Mouse (Mus musculus): ENCODE data around the gene Pik3cd.
A peak's percentile ranks its signal among the peaks of the same experiment; 100 is the strongest.
"Not testable (repeated sequence)": the region's sequence is repeated elsewhere in the genome, so short reads cannot be mapped to it uniquely, and the experiment has no call there.

The Pik3cd gene

DNA sequence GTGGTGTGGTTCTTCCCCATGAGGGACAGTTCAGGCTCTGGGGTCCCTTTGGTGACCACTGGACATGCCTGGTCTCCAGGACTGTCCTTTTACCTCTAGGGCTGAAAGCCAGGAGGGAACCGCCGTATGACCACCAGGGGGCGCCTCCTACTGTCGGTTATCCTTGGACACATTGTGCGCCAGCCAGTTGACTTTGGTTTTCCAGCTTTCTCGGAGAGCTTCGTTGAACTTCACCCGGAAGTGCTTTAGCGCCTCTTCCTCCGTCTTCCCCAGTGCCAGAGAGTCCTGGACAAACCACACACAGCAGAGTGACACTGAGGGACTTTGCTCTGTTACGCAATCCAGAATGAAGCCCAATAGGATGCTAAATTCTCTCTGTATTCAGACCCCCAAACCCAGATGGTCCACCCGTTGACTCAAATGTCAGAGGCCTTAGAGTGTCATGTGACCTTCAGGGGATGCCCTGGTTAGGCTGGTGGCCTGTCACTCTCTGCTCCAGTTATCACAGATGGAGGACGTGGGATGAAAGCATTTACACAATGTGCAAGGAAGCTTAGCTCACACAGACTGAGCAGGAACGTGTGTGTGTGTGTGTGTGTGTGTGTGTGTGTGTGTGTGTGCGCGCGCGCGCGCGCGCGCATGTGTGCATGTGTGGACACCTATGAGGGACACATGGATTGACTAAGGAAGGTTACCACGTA, 51.7 kb downstream of the Pik3cd start:
- DNase-seq (ENCODE audit: low spot score in 2 of 2): peak; percentile 33 to 52

GRCm38 (mm10) chr4:149648031-149648805, 54.2 kb downstream of the Pik3cd start:
- DNase-seq (ENCODE audit: low spot score in 2 of 2): no peak

GRCm38 (mm10) chr4:149645761-149646160, 56.6 kb downstream of the Pik3cd start:
- DNase-seq (ENCODE audit: low spot score in 2 of 2): no peak

DNA sequence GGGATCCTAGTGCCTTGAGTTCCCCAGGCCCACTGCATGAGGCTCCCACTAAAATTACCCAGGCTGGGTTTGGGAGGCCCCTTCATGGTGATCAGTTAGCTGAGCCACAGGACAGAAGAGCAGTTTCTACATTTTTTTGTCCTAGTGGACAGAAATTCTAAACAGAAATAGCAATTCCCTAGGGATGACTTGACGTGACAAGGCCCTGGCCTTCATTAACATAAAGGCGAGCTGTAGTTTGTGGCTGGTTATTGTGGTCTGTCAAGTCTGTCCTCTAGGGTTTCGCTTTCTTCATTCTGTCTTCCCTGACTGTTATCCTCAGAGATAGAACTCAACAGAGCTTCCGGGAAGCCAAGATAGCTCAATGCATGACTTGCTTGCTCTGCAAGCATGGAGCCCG, 60.4 kb downstream of the Pik3cd start:
- DNase-seq (ENCODE audit: low spot score in 2 of 2): no peak

DNA sequence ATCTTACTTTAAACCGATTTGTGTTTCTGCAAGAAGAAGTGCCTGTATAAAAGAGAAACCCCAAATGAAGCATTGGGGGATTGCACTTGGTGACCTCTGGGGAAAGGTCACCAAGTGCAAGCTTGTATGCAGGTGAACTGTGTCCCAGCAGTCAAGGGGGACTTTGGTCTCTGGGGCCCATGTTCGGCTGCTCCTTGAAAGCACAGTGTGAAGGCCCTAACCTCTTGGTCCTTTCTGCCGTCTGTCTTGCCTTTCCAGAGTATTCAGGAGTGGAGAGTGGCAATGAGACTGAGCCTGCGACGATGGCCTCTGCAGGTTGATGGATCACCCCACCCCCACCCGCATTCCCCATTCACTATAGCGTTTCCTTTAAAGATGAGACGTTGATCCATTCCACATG, 61.0 kb downstream of the Pik3cd start:
- no peak for DNase-seq (ENCODE audit: low spot score in 2 of 2)

- no peak for DNase-seq (ENCODE audit: low spot score in 2 of 2)
Observed at GRCm38 (mm10) chr4:149640831-149641230, 61.5 kb downstream of the Pik3cd start.

DNA sequence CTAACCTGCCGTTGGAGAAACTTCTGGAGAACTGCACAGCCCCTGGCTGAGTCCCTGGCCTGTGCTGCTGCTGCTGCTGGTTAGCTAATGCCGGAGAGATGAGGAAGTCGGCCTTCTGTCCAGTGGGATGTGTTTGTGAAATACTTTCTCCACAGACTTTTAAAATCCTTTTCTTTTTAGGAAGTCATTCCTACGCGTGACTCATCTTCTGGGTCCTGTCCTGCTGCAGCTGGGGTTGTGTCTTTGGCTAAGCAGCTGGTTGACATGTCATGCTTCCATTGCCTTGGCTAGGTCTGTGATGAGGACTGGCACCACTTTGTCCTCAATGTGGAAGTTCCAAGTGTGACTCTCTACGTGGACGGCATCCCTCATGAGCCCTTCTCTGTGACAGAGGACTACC, 64.4 kb downstream of the Pik3cd start:
- DNase-seq (ENCODE audit: low spot score in 2 of 2): no peak

DNA sequence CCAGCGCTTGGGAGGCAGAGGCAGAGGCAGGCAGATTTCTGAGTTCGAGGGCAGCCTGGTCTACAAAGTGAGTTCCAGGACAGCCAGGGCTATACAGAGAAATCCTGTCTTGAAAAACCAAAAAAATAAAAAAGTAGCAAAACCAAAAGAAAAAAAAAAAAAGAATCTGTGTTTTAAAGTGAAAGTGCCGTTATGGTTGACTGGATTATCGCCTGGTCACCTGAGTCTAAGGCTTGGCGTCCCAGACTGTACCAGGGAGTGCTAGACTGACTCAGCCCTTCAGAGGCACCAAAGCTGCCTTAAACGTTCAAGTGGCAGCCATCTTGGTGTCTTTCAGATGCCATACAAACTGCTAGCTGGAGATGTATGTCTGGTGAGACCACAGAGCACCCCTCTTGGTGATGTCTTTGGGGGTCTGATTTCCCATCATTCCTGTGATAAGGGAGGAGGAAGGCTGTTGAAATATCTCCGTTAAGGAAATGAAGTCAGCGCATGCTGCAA, 66.4 kb downstream of the Pik3cd start:
- no peak for DNase-seq (ENCODE audit: low spot score in 2 of 2)

DNA sequence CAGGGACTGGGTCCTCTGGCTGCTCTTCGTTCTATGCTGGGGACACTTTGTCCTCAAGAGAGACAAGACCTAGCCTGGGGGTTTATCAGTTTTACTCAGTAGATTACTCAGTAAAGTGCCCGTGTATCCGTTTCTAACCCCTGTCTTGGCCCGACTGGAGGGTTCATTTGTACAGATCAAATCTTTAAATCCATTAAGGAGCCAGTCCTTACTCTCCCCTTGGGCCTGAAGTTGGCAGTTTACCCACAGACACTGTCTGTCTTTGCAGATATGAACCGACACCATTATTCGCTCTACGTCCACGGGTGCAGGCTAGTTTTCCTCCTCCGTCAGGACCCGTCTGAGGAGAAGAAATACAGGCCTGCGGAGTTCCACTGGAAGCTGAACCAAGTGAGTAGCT, 67.4 kb downstream of the Pik3cd start:
- DNase-seq (ENCODE audit: low spot score in 2 of 2): no peak

DNA sequence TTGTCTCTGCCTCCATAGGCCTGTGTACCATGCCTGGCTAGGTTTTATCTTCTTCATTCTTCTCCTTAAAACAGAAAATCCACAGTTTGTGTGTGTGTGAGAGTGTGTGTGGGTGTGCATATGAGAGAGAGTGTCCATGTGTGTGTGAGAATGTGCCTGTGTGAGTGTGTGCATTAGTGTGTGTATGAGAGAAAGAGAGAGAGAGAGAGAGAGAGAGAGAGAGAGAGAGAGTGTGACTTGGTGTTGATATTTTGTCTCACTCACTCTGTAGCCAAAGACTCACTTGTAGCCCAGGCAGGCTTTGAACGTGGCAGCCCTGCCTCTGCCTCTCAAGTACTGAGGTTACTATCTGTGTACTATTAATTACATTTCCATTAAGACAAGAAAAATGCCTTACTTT, 68.2 kb downstream of the Pik3cd start:
- DNase-seq (ENCODE audit: low spot score in 2 of 2): no peak

DNA sequence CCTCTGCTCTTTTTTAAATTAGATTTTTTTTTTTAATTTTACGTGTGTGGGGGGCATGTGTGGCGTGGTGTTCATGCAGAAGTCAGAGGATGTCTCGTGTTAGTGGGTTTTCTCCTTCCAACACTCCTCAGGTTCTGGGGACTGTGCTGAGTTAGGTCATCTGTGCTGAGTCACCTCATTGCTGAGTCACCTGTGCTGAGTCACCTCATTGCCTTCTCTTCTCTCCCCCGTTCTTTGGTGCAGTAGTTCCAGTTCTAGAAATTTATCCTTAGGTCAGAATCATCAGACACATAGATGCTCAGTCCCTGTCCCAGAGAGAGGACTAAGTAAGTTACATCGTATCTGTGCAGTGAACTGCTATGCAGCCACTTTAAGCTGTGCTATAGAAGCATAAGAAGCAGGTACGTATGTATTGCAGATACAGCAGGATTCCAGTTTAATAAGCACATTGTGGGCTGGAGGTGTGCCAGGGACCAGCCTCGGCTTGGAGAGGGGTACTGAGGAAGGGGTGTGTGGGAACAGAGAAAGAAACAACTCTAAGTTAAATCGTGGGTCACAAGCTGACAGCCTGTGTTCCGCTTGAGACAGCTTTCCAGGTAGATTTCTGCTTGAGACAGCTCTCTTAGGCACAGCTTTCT, 69.6 kb downstream of the Pik3cd start:
- DNase-seq (ENCODE audit: low spot score in 2 of 2): no peak

GRCm38 (mm10) chr4:149628810-149629209, 73.6 kb downstream of the Pik3cd start:
- no peak for DNase-seq (ENCODE audit: low spot score in 2 of 2)

DNA sequence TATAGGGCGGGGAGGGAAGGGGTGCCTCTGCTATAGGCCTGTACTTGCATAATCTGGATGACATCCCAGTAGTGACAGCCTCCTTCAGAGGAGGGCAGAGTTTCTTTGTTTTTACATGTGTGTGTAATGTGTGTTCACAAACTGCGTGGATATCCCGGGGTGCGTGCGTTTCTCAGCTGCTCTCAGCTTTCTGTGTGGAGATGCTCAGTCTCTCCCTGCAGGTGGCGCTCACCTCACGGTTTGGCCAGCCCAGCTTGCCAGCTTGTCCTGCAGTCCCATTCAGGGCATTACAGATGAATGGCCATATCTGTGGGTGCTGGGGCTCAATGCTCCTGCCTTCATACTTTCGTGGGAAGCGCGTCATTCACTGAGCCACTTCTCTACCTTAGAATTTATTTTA, 74.0 kb downstream of the Pik3cd start:
- no peak for DNase-seq (ENCODE audit: low spot score in 2 of 2)

DNA sequence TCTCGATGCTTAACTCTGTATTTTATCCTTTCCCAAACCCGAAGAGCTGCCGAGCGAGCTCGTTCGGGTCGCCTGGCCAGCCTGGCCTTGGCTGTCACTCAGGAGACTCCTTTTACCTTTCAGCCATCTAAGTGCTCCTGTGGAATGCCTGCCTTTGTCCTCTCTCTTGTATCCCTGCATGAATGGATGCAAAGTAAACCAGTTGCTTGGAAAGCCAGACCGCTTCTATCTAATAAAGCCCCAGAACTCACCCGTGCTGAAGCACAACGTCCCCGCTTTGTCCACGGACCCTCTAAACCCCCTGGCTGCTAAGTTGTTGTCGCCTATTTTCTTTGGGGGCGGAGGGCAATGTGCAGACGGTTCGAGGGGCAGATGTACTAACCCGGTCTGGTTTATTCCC, 75.6 kb downstream of the Pik3cd start:
- DNase-seq (ENCODE audit: low spot score in 2 of 2): no peak

DNA sequence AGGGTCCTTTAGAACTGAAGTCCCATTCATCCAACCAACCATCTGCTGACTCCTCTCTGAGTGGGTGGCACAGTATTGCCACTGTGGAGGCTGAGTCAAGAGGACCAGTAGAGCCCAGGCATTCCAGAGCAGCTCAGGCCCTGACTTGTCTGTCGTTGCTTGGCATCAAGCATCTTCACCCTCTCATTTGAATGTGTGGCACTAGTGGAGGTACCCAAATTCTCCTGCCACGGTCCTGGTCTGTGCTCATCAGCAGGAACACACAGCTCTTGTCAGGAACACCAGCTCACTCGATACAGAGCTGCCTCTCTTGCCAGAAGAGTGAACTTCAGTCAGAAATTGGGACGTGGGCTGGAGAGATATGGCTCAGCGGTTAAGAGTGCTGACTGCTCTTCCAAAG, 78.7 kb downstream of the Pik3cd start:
- no peak for DNase-seq (ENCODE audit: low spot score in 2 of 2)

DNA sequence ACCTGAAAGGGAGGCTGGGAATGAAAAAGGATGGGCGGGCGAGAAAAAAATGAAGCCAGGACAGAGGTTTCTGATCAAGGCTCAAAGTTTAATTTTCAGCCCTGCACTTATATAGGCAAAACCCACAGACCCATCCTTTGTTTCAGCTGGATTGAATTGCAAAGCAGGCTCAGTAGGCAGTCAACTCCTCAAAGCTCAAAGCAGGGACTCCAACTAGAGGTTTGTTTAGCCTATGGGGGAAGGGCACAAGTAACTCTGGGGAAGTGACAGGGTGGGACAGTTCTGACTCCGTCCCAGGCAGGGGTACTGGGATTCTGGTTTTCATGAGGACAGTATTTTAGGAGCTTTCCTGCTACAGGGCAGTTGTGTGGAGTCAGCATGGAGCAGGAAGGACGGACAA, 81.1 kb downstream of the Pik3cd start:
- DNase-seq (ENCODE audit: low spot score in 2 of 2): no peak

DNA sequence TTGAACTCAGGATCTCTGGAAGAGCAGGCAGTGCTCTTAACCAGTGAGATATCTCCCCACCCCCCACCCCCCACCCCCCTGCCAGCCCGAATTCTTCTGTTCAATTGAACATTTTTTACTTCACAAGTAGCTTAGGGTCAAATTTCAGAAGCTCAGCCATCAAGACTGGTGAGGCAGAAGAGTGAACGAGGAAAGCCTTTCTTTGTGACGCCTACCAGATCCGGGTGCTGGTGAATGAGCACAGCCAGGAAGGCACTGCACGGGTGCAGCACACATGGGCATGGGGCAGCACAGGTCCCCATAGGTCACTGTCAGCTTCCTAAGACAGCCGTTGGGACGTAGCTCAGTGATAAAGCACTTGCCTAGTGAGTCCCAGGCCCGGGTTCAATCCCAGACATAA, 82.4 kb downstream of the Pik3cd start:
- no peak for DNase-seq (ENCODE audit: low spot score in 2 of 2)

DNA sequence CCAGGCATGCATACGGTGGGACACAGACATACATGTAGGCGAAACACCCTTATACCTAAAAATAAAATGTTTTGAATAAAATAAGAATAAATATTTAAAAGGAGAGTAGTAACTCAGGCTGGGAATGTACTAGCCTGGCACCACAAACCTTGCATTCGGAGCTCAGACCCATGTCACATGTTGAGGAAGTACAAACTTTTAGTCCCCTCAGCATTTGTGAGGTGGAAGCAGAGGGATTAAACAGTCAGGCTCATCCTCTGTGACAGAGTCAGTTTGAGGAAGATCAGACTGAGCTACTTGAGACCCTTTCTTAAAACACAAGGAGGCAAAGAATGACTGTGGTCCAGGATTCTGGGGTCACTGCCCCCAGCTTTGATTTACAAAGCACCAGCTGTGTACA, 85.4 kb downstream of the Pik3cd start:
- not testable (repeated sequence) for DNase-seq (ENCODE audit: low spot score in 2 of 2)

- no peak for DNase-seq (ENCODE audit: low spot score in 2 of 2)
Observed at GRCm38 (mm10) chr4:149614869-149615268, 87.5 kb downstream of the Pik3cd start.

- DNase-seq (ENCODE audit: low spot score in 2 of 2): not testable (repeated sequence)
Observed at GRCm38 (mm10) chr4:149613497-149613896, 88.9 kb downstream of the Pik3cd start.

DNA sequence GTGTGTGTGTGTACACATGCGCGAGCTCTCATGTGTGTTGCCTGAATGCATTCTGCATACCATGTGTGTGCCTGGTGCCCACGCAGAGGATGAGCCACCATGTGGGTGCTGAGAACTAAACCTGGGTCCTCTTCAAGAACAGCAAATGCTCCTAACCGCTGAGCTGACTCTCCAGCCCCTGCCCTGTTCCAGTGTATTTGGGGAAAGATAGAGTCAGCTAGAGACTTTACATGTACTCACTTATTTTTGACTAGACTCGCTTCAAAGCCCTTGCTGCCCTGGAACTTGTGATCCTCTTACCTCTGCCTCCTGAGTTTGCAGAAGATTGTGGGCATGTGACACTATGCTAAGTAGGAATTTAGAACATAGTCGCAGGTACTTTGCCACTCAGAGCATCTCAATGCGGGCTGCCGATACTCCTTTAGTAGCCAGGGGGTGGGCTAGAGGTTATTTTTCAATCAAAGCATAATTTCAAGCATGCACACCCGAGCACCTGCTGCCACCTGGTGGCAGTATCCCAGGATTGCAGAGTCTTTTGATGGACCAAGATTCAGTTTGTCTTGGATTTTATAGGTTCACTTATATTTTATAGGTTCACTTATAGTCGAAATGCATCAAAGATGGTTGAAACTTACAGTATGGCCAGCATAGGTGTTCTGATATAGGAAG, 90.9 kb downstream of the Pik3cd start:
- no peak for DNase-seq (ENCODE audit: low spot score in 2 of 2)

Data from urinary bladder, adult 18-20 months (tissue).